Mouse (Mus musculus) spleen, postnatal 0 days (tissue): Measurements from ENCODE around the gene C1galt1. TPM values are rescaled to one million over a fixed set of nuclear protein-coding genes. Genes with fewer than 3 reads are reported as not detected.

Experiments
- polyA plus RNA-seq: library from polyadenylated mRNA; unstranded; fragments of >200 nt; fragmentation: Nextera tagmentation; extraction: Ambion mirVana; gene quantifications from 2 replicates; pipeline ENCODE4 v1.2.1, GENCODE M21; 2015

C1galt1 gene
- 7.3 and 7.7 TPM in 2 replicates for polyA plus RNA-seq

GRCm38 (mm10) chr6:7844802-7845679 is at the start of gene C1galt1:
TSS of gene C1galt1 (plus strand) at chr6:7844842.

Other genes starting within 250 kb of the C1galt1 start
- gene Asns, start 151.6 kb upstream of the C1galt1 start, polyA plus RNA-seq = 182 and 222 TPM in 2 replicates